Mouse (Mus musculus): Measurements from ENCODE around the gene Ndufaf8. TPM values are rescaled to one million over a fixed set of nuclear protein-coding genes. Genes with fewer than 3 reads are reported as not detected.

Gene Ndufaf8
- total RNA-seq, 1 experiment from 2014 or later, result 21.7 TPM

- no peak for ATAC-seq (replicated peaks; ENCODE audit: low read depth, poor library complexity, severe bottlenecking)
These were observed 30.6 kb downstream of the Ndufaf8 start for GRCm38 (mm10) chr11:120129281-120129680.

GRCm38 (mm10) chr11:120134148-120134547 lies 35.4 kb downstream of the Ndufaf8 start:
- ATAC-seq (replicated peaks; ENCODE audit: low read depth, poor library complexity, severe bottlenecking), result no peak

DNA sequence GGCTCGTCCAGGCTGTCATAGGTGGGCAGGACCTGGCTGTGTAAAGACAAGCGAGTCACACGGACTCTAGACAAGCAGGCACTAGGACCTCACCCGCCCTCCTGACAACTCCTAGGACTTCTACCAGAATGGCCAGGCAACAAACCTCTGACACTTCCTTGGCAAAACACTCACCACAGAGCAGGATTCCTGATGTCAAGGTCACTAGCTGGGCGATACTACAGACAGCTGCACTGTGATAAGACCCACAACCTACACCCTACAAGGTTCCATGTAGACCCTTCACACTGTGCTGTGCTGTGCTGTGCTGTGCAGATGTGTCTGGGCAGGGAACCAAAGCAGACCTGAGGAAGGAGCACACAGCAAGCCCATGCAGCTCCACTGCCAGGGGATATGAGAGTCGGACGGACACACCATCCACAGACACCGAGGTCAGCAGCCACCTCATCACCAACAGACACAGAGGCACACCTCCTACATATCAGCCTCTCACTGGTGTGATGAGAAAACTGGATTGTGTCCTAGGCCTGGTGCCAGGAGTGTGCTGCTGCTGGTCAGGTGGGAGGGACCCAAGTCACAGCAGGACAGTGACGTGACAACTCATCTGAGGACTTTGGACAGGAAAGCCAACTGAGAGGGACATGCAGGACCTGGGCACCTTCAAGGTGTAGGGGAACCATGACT lies 36.3 kb downstream of the Ndufaf8 start:
- ATAC-seq (replicated peaks; ENCODE audit: low read depth, poor library complexity, severe bottlenecking), result no peak

GRCm38 (mm10) chr11:120136195-120136594 lies 37.5 kb downstream of the Ndufaf8 start:
- ATAC-seq (replicated peaks; ENCODE audit: low read depth, poor library complexity, severe bottlenecking), result no peak

DNA sequence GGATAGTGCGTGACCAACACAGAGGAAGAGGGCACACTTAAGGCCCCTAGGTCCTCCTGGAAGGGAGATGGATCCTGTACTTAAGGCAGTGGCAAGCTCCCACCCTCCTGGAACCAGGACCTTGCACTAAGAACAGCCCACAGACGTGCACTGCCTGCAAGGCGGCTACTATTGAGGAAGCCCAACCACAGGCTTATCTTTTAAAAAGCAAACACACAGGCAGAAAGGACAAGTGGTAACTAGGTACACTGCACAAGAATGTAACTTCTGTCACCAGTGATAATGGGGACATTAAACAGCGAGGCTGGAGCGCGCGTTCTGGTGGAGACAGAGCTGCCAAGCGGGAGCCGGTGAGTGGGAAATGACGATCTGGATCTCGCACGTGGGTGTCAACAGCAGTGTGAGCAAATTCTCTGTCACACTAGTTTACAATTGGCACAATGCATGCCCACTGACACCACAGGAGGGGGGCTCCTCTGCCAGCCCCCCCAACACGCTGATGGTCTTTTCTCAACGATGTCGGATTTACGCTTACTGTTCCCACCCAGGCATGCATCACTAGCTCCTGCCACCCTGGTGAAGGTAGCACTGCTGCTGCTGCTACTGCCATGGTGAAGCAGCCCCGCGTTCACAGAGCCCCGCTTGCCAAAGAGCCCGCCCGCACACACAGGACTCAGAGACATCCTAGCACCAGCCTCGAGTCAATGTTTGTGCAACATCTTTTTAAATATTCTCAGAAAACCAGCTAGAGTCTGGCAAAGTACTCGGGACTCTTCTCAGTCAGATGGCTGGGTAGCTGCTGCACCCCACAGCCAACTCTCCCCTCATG lies 38.3 kb downstream of the Ndufaf8 start:
- peak; percentile 84 for ATAC-seq (replicated peaks; ENCODE audit: low read depth, poor library complexity, severe bottlenecking)

GRCm38 (mm10) chr11:120137625-120138004 lies 38.9 kb downstream of the Ndufaf8 start:
- ATAC-seq (replicated peaks; ENCODE audit: low read depth, poor library complexity, severe bottlenecking), result no peak

GRCm38 (mm10) chr11:120139309-120139731 lies 40.6 kb downstream of the Ndufaf8 start:
- ATAC-seq (replicated peaks; ENCODE audit: low read depth, poor library complexity, severe bottlenecking), result no peak

DNA sequence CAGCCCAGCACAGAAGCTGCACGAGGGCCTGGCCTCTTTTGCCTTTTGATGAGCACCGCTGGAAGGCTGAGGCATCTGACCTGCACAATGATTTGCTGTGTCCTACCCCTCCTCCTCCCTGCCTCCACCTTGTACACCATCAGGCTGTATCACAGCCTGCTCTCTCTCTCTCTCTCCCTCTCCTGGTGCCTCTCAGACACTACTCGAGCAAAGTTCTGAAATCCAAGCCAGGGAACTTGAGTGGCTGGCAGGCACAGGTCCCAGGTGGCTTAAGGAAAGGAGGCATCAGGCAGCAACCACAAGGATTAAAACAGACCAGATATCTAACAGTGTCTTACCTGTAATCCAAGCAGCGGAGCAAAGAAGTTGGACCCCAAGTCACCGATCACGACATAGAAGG lies 41.5 kb downstream of the Ndufaf8 start:
- ATAC-seq (replicated peaks; ENCODE audit: low read depth, poor library complexity, severe bottlenecking), result no peak

DNA sequence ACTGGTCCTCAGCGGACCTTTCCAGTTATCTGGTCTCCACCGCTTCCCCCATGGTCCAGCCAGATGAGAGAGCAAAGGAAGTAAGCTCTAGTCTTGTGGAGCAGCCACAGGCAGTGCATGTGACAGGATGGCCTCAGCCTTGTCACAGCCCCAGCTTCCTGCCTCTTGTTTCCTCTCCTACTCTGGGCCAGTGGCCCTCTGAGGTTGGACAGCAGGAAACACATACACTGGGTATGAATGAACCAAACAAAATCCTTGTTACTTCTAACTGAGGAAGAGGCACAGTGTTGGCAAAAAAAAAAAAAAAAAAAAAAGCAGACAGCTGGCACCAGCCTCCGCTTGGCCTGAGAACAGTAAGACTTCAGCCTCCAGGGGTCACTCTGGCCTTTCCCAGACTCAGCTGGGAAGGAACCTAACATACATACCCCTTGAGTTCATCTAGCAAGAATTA lies 43.9 kb downstream of the Ndufaf8 start:
- peak; percentile 92 for ATAC-seq (replicated peaks; ENCODE audit: low read depth, poor library complexity, severe bottlenecking)

GRCm38 (mm10) chr11:120143708-120144497 lies 45.2 kb downstream of the Ndufaf8 start:
- ATAC-seq (replicated peaks; ENCODE audit: low read depth, poor library complexity, severe bottlenecking), result no peak

GRCm38 (mm10) chr11:120148201-120148855 lies 49.6 kb downstream of the Ndufaf8 start:
- ATAC-seq (replicated peaks; ENCODE audit: low read depth, poor library complexity, severe bottlenecking), result no peak

GRCm38 (mm10) chr11:120149510-120150200 lies 50.9 kb downstream of the Ndufaf8 start:
- ATAC-seq (replicated peaks; ENCODE audit: low read depth, poor library complexity, severe bottlenecking), result no peak

Other genes starting within 250 kb of the Ndufaf8 start
- 26.9 and 37.8 TPM in 2 replicates for gene Chmp6, start 185.5 kb upstream of the Ndufaf8 start, total RNA-seq (2017)
- 6.0 and 6.3 TPM in 2 replicates for gene Baiap2, start 156.2 kb upstream of the Ndufaf8 start, total RNA-seq (2017)
- 1.2 and 2.6 TPM in 2 replicates for gene Aatk, start 51.8 kb upstream of the Ndufaf8 start, total RNA-seq (2017)
- 31.4 and 34.0 TPM in 2 replicates for gene Cep131, start 12.1 kb upstream of the Ndufaf8 start, total RNA-seq (2017)
- gene Tepsin, start 197 bp upstream of the Ndufaf8 start, total RNA-seq (2017), result 5.3 and 7.9 TPM in 2 replicates
- gene Slc38a10, start 52.4 kb downstream of the Ndufaf8 start, total RNA-seq (2017), result 49.5 and 55.3 TPM in 2 replicates
- gene Bahcc1, start 134.0 kb downstream of the Ndufaf8 start, total RNA-seq (2017), result 6.1 and 13.2 TPM in 2 replicates
- gene Actg1, start 249.6 kb downstream of the Ndufaf8 start, total RNA-seq (2017), result 857 and 890 TPM in 2 replicates